Mouse (Mus musculus) ES-E14 (cell line): ENCODE measurements around the gene Icam2. TPM values are rescaled to one million over a fixed set of nuclear protein-coding genes. Genes with fewer than 3 reads are reported as not detected.

Source experiments
- DNase-seq: peaks from one replicate; pipeline ENCODE4 v3.0.0-alpha.2; 2013; ENCODE audit warnings: low read depth, low spot score
- H3K27ac ChIP-seq: 2 replicates; pipeline ENCODE4 v1.5.1; 2012; ENCODE audit warnings: low read depth, mild to moderate bottlenecking, low read length, moderate library complexity, mixed read lengths; ENCODE audit not compliant: poor library complexity, insufficient read depth, severe bottlenecking
- H3K36me3 ChIP-seq: 2 replicates; pipeline ENCODE4 v1.6.1; 2012; ENCODE audit warnings: mild to moderate bottlenecking, low read length, moderate library complexity, mixed read lengths; ENCODE audit not compliant: control insufficient read depth, poor library complexity, insufficient read depth, severe bottlenecking
- H3K4me1 ChIP-seq, 2 experiments: fragments of 150-350 bp in 1 of 2; sonication (generic) in 1 of 2; 2 replicates each; pipeline ENCODE4 v1.6.1; 2012; ENCODE audit warnings: low read length in 2 of 2, mild to moderate bottlenecking in 1 of 2, mixed read lengths in 1 of 2; ENCODE audit not compliant: control insufficient read depth in 2 of 2, insufficient read depth in 2 of 2, poor library complexity in 1 of 2
- H3K4me3 ChIP-seq, 2 experiments: fragments of 150-350 bp in 1 of 2; sonication (generic) in 1 of 2; 2 replicates each; pipeline ENCODE4 v1.5.1; 2012; ENCODE audit warnings: low read length in 2 of 2, low read depth in 1 of 2, mild to moderate bottlenecking in 1 of 2, mixed read lengths in 1 of 2; ENCODE audit not compliant: insufficient read depth in 1 of 2, poor library complexity in 1 of 2, severe bottlenecking in 1 of 2
- H3K9ac ChIP-seq: 2 replicates; pipeline ENCODE4 v1.6.1; 2012; ENCODE audit warnings: low read depth, mild to moderate bottlenecking, low read length, mixed read lengths; ENCODE audit not compliant: poor library complexity, insufficient read depth, severe bottlenecking
- H3K9me3 ChIP-seq: fragments of 150-350 bp; sonication (generic); 2 replicates; pipeline ENCODE4 v1.6.1; 2012; ENCODE audit warnings: low read depth, mild to moderate bottlenecking, low read length; ENCODE audit not compliant: control insufficient read depth, insufficient read depth
- CHD2 ChIP-seq: IDR thresholded peaks from 2 replicates; pipeline ENCODE4 v1.6.1; 2014; ENCODE audit warnings: mild to moderate bottlenecking, low read depth, low read length, inconsistent platforms
- HCFC1 ChIP-seq: IDR thresholded peaks from 2 replicates; pipeline ENCODE4 v1.6.1; 2012; ENCODE audit warnings: low read length, inconsistent platforms, borderline replicate concordance; ENCODE audit not compliant: insufficient read depth
- MAFK ChIP-seq: IDR thresholded peaks from 2 replicates; pipeline ENCODE4 v1.6.1; 2014; ENCODE audit warnings: mild to moderate bottlenecking, low read depth, low read length, inconsistent platforms; ENCODE audit not compliant: insufficient read depth
- ZC3H11A ChIP-seq: IDR thresholded peaks from 2 replicates; pipeline ENCODE4 v1.6.1; 2012; ENCODE audit warnings: low read depth, mild to moderate bottlenecking, inconsistent platforms, low read length, borderline replicate concordance
- ZNF384 ChIP-seq: IDR thresholded peaks from 2 replicates; pipeline ENCODE4 v1.6.1; 2012; ENCODE audit warnings: low read depth, low read length, inconsistent platforms
- in situ Hi-C, 2 experiments: fragments of 600-800 bp; cut with MboI; formaldehyde crosslinking; loops; one replicate each; pipeline ENCODE4 v1.15.1; 2025; ENCODE audit warnings: low sequenced_read_pairs in 2 of 2, inconsistent platforms in 1 of 2; ENCODE audit not compliant: unreplicated experiment in 2 of 2
- total RNA-seq: library from RNA; depleted of rRNA; stranded (reverse); fragments of 300-350 nt; gene quantifications from 2 replicates; pipeline ENCODE4 v1.2.3, GENCODE M21; 2012

The Icam2 gene
- total RNA-seq, 1 experiment, result 0.89 TPM

GRCm38 (mm10) chr11:106351941-106352340, 35.9 kb downstream of the Icam2 start:
- H3K4me3 ChIP-seq, result no peak overlapping the region
- H3K9ac ChIP-seq, result no peak overlapping the region
- DNase-seq, result no peak
- no peaks in the 10 kb centered on the region for H3K36me3 ChIP-seq
- H3K9me3 ChIP-seq, result no peaks in the 10 kb centered on the region
- TF ChIP-seq ZNF384, result no peak
- no peak for TF ChIP-seq ZC3H11A
- TF ChIP-seq CHD2, result no peak
- no peak overlapping the region for H3K27ac ChIP-seq
- no peaks in the 10 kb centered on the region for H3K4me1 ChIP-seq
- in situ Hi-C loops, result no loop called here

GRCm38 (mm10) chr11:106351253-106351652, 36.6 kb downstream of the Icam2 start:
- Histone ChIP-seq H3K4me3 (no peak overlapping the region), H3K9ac (no peak overlapping the region), H3K9me3 (no peaks in the 10 kb centered on the region), H3K27ac (no peak overlapping the region), H3K36me3 (no peaks in the 10 kb centered on the region), H3K4me1 (no peaks in the 10 kb centered on the region)
- in situ Hi-C loops, result no loop called here
- no peak for TF ChIP-seq ZC3H11A
- no peak for TF ChIP-seq MAFK
- no peak for TF ChIP-seq HCFC1
- TF ChIP-seq ZNF384, result no peak
- no peak for TF ChIP-seq CHD2
- no peak for DNase-seq

DNA sequence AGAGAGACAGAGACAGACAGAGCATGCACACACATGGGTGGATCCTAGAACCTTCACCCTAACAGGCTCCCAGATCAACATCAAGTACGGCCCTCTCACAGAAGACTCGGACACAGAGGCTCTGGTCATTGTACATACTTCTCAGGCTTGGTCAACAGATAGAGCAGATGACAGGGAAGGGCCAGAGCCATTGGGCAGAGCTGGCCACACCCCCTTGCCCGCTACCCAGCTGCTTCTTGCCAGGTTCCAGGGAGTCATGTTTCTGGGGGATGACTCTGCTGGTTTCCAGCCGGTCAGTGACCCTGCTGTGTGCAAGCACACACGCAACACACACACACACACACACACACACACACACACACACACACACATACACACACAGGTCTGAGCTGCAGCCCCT, 37.0 kb downstream of the Icam2 start:
- Histone ChIP-seq H3K36me3 (no peaks in the 10 kb centered on the region), H3K27ac (no peak overlapping the region), H3K4me3 (no peak overlapping the region), H3K4me1 (no peaks in the 10 kb centered on the region), H3K9me3 (no peaks in the 10 kb centered on the region), H3K9ac (no peak overlapping the region)
- no peak for DNase-seq
- TF ChIP-seq ZNF384 (no peak), MAFK (no peak), ZC3H11A (no peak), HCFC1 (no peak), CHD2 (no peak)
- in situ Hi-C loops, result no loop called here

- no peaks in the 10 kb centered on the region for H3K4me1 ChIP-seq
- in situ Hi-C loops, result no loop called here
- H3K9ac ChIP-seq, result no peak overlapping the region
- no peaks in the 10 kb centered on the region for H3K36me3 ChIP-seq
- TF ChIP-seq ZC3H11A, result no peak
- no peak for TF ChIP-seq HCFC1
- TF ChIP-seq CHD2, result no peak
- TF ChIP-seq ZNF384, result no peak
- no peak for TF ChIP-seq MAFK
- H3K4me3 ChIP-seq, result no peak overlapping the region
- H3K9me3 ChIP-seq, result no peaks in the 10 kb centered on the region
- no peak overlapping the region for H3K27ac ChIP-seq
- no peak for DNase-seq
These were observed 38.1 kb downstream of the Icam2 start for GRCm38 (mm10) chr11:106349772-106350171.

GRCm38 (mm10) chr11:106344910-106345309, 43.0 kb downstream of the Icam2 start:
- Histone ChIP-seq H3K9ac (no peak overlapping the region), H3K36me3 (no peaks in the 10 kb centered on the region), H3K4me3 (no peak overlapping the region), H3K9me3 (no peaks in the 10 kb centered on the region), H3K27ac (no peak overlapping the region), H3K4me1 (no peaks in the 10 kb centered on the region)
- in situ Hi-C loops, result no loop called here
- TF ChIP-seq ZC3H11A (no peak), MAFK (no peak), ZNF384 (no peak), HCFC1 (no peak), CHD2 (no peak)
- DNase-seq, result no peak
